Mouse (Mus musculus) lung, postnatal 0 days (tissue): ENCODE results near the gene Gltp. TPM values are rescaled to one million over a fixed set of nuclear protein-coding genes. Genes with fewer than 3 reads are reported as not detected.
A peak's percentile ranks its signal among the peaks of the same experiment; 100 is the strongest.

Source experiments
- ATAC-seq: fragments of 200-750 bp; cut with Nextera tagmentation; 2 replicates; pipeline ENCODE4 v1.8.0; 2017; ENCODE audit warnings: moderate library complexity
- DNase-seq: peaks from one replicate; pipeline ENCODE4 v3.0.0-alpha.2; 2016; ENCODE audit warnings: low spot score
- H3K27ac ChIP-seq: fragments of 300-500 bp; sonication (generic); 2 replicates; pipeline ENCODE4 v1.5.1; 2014; ENCODE audit warnings: antibody characterized with exemption, mild to moderate bottlenecking, low read length, mixed read lengths
- H3K27me3 ChIP-seq: fragments of 300-500 bp; sonication (generic); replicated peaks from 2 replicates; pipeline ENCODE4 v1.6.1; 2014; ENCODE audit warnings: low read length, mixed read lengths; ENCODE audit not compliant: insufficient read depth
- H3K36me3 ChIP-seq: fragments of 300-500 bp; sonication (generic); 2 replicates; pipeline ENCODE4 v1.6.1; 2014; ENCODE audit warnings: low read length, mixed read lengths; ENCODE audit not compliant: insufficient read depth
- H3K4me1 ChIP-seq: fragments of 300-500 bp; sonication (generic); 2 replicates; pipeline ENCODE4 v1.6.1; 2014; ENCODE audit warnings: antibody characterized with exemption, low read depth, low read length, mixed read lengths; ENCODE audit not compliant: insufficient read depth
- H3K4me2 ChIP-seq: fragments of 300-500 bp; sonication (generic); replicated peaks from 2 replicates; pipeline ENCODE4 v1.6.1; 2014; ENCODE audit warnings: low read depth, mild to moderate bottlenecking, low read length, moderate library complexity, mixed read lengths
- H3K4me3 ChIP-seq: fragments of 300-500 bp; sonication (generic); 2 replicates; pipeline ENCODE4 v1.5.1; 2014; ENCODE audit warnings: low read depth, low read length
- H3K9ac ChIP-seq: fragments of 300-500 bp; sonication (generic); replicated peaks from 2 replicates; pipeline ENCODE4 v1.6.1; 2014; ENCODE audit warnings: low read depth, mild to moderate bottlenecking
- H3K9me3 ChIP-seq: fragments of 300-500 bp; sonication (generic); 2 replicates; pipeline ENCODE4 v1.6.1; 2016; ENCODE audit warnings: low read length, mixed read lengths
- CTCF ChIP-seq: IDR thresholded peaks from 2 replicates; pipeline ENCODE4 v1.5.1; 2016; ENCODE audit warnings: antibody characterized with exemption, mild to moderate bottlenecking
- EP300 ChIP-seq: IDR thresholded peaks from 2 replicates; pipeline ENCODE4 v1.6.1; 2016; ENCODE audit warnings: antibody characterized with exemption, mild to moderate bottlenecking, control low read depth
- WGBS: fragments of 180-500 bp; shearing (Covaris S2); extraction: QIAGEN DNeasy Blood & Tissue Kit; methylation state at CpG from one replicate; pipeline ENCODE4 v1.1.7; 2014; 5-methylcytosine and 5-hydroxymethylcytosine counted together
- polyA plus RNA-seq: library from polyadenylated mRNA; unstranded; fragments of >200 nt; fragmentation: Nextera tagmentation; extraction: Ambion mirVana; gene quantifications from 2 replicates; pipeline ENCODE4 v1.2.1, GENCODE M21; 2015

Gene Gltp
- polyA plus RNA-seq, 1 experiment from 2014 or later = 88.2 TPM

DNA sequence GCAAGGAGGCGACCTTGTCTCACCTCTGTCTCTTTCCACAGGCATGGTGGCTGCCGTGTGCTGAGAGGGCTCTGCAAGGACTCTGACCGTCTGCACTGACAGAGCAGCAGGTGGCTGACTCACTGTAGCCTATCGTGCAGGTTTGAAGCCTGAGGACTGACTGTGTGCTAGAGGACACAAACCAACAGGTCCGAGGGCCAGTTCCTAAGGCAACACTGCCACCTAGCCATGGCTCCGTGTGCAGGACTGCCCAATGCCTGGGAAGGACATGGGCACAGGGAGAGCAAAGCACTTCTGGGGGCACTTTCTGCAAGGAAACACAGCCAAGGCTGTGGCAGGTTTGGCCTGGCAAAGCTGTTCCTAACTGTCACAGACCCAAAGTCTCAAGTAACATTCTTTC is 40.7 kb upstream of the Gltp start:
- peak; percentile 35 for TF ChIP-seq CTCF
- TF ChIP-seq EP300 = no peak
- DNase-seq = no peak
- H3K36me3 ChIP-seq = peaks cover 58% of the 10 kb centered on the region
- 75% methylated on average over 6 of the region's 6 CpGs for WGBS
- no peaks in the 10 kb centered on the region for H3K9me3 ChIP-seq
- no peaks in the 10 kb centered on the region for H3K4me1 ChIP-seq
- H3K4me2 ChIP-seq = no peak overlapping the region
- ATAC-seq = no peak
- H3K27ac ChIP-seq = no peak overlapping the region
- no peaks in the 10 kb centered on the region for H3K27me3 ChIP-seq
- no peak overlapping the region for H3K4me3 ChIP-seq
- no peak overlapping the region for H3K9ac ChIP-seq

DNA sequence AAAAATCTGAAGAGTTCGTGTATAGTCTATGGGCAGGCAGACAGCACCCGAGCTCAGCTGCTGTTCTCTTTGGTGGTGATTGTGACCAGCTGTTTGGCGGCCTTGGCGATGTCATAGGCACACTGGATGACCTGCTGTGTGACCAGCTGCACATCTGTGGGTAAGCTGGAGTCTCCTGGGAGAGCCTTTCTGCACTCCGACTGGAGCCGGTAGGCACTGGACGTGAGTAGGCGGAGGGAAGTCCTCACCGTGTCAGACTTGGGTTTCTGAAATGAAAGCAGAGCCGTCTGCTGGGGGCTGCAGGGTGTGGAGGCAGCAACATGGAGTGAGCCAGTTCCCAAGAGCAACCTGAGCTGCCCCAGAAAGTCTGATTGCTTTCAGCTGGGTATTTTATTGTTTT is 39.3 kb upstream of the Gltp start:
- no peak for TF ChIP-seq CTCF
- no peak for TF ChIP-seq EP300

DNA sequence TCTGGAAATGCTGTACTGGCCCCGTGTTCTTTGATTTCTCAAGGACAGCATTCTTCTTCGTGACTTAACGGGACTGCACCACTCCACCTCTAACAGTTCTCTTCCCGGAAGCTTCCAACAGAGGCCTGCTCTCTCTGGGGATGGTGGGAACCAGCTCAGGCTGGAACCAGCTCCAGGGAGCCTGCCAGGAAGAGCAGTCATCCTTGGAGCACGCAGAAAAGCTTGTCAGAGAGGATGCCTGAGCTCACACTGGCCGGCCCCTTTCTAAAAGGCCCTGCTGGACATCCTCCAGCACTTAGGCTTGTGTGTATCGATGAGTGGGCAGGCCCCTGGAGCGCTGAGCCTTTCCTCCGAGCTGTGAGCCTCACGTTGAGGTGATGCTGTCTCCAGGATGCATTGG is 37.4 kb upstream of the Gltp start:
- ATAC-seq (no peak), DNase-seq (no peak)
- 75% methylated on average over 10 of the region's 10 CpGs for WGBS
- Histone ChIP-seq H3K9ac (no peak overlapping the region), H3K9me3 (no peaks in the 10 kb centered on the region), H3K27ac (no peak overlapping the region), H3K27me3 (no peaks in the 10 kb centered on the region), H3K4me2 (no peak overlapping the region), H3K36me3 (peaks cover 40% of the 10 kb centered on the region), H3K4me1 (no peaks in the 10 kb centered on the region), H3K4me3 (no peak overlapping the region)
- no peak for TF ChIP-seq EP300

More for the DNA sequence above, 39.3 kb upstream of the Gltp start:
- Histone ChIP-seq H3K27ac (no peak overlapping the region), H3K4me2 (no peak overlapping the region), H3K4me3 (no peak overlapping the region), H3K27me3 (no peaks in the 10 kb centered on the region), H3K9ac (no peak overlapping the region), H3K36me3 (peaks cover 56% of the 10 kb centered on the region), H3K4me1 (no peaks in the 10 kb centered on the region), H3K9me3 (no peaks in the 10 kb centered on the region)
- DNase-seq (peak; percentile 16), ATAC-seq (no peak)
- 66% methylated on average over 10 of the region's 10 CpGs for WGBS

DNA sequence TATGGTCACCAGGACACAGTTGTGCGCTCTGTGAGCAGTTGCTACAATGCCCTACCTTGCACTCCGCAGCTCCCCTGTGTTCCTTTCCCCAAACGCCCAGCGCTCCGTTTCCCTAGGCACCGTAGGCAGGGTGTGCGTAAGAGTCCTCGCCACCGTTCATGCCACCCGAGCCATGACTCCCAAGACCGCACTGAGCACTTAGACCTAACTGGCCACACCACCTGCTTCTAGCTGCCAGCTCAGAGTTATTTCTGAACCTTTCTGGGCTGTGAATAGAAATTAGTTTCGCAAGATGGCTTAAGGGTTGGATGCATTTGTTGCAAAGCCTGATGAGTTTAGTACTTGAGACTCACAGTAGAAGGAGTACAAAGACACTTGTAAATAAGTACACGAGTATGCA is 32.1 kb upstream of the Gltp start:
- Histone ChIP-seq H3K4me1 (no peaks in the 10 kb centered on the region), H3K9ac (no peak overlapping the region), H3K4me2 (no peak overlapping the region), H3K27ac (no peak overlapping the region), H3K27me3 (no peaks in the 10 kb centered on the region), H3K9me3 (no peaks in the 10 kb centered on the region), H3K4me3 (no peak overlapping the region), H3K36me3 (peaks cover 12% of the 10 kb centered on the region)
- ATAC-seq = no peak
- 87% methylated on average over 13 of the region's 13 CpGs for WGBS
- TF ChIP-seq CTCF (no peak), EP300 (no peak)
- no peak for DNase-seq

DNA sequence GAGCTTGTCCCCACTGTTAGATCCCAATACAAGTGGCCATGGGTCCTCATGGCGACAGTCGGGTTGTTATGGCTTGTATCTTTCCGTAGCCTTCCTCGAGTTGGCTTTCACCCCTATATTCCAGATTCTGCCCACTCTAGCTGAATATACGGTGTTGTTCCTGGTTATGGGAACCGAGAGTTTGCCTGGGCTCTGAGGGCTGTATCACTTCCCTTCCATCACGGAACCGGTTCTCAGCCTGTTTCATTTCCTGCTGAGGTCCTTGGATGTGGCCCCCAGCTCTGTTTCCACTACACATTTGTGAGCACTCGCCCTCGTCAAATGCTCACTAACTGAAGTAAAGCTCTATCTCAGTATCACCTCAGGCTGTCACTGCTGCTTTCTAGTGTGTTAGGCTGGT is 31.2 kb upstream of the Gltp start:
- H3K27me3 ChIP-seq = no peaks in the 10 kb centered on the region
- no peak overlapping the region for H3K9ac ChIP-seq
- H3K36me3 ChIP-seq = peaks cover 14% of the 10 kb centered on the region
- H3K4me1 ChIP-seq = no peaks in the 10 kb centered on the region
- ATAC-seq = no peak
- H3K4me2 ChIP-seq = no peak overlapping the region
- DNase-seq = no peak
- 84% methylated on average over 10 of the region's 10 CpGs for whole genome bisulfite sequencing
- no peak overlapping the region for H3K4me3 ChIP-seq
- TF ChIP-seq EP300 (no peak), CTCF (no peak)
- H3K9me3 ChIP-seq = no peaks in the 10 kb centered on the region
- H3K27ac ChIP-seq = no peak overlapping the region

DNA sequence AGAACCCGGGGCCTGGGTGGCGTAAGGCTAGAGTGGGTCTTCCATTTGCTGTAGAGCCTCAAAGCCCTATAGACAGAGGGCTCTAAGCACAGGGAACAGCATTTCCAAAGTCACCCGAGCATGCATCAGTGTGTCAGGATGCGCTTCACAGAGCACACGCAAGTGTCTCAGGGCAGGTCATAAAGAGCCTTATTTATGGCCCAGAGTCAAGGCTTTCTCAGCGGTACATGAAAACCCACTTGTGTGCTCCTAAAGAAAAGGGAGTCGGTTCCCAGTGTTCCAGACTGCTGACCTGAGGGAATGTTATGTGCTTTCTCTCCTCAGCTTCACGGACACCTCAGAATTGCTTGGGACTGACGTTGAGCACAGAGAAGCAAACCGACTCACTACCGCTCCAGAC is 30.0 kb upstream of the Gltp start:
- no peak overlapping the region for H3K4me3 ChIP-seq
- DNase-seq (no peak), ATAC-seq (no peak)
- no peaks in the 10 kb centered on the region for H3K9me3 ChIP-seq
- 92% methylated on average over 11 of the region's 11 CpGs for WGBS
- H3K36me3 ChIP-seq = peaks cover 14% of the 10 kb centered on the region
- no peak for TF ChIP-seq CTCF
- no peak for TF ChIP-seq EP300
- no peak overlapping the region for H3K4me2 ChIP-seq
- no peak overlapping the region for H3K9ac ChIP-seq
- H3K27me3 ChIP-seq = no peaks in the 10 kb centered on the region
- H3K27ac ChIP-seq = no peak overlapping the region
- no peaks in the 10 kb centered on the region for H3K4me1 ChIP-seq

DNA sequence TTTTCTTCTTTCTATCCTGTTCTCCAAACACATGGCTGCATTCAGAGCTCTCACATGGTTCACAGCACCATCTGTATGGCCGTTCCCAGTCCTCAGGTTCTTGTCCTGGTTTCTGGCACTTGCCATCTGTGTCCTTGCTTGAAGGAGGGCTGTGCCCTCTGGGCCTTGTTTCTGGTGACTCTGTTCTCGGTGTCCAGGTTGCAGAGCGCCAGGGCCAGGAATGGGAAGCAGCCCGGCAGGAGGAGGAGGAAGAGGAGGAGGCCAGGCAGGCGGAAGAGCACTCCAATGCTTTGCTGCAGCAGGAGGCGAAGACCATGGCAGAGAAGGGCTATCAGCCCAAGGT is 29.1 kb upstream of the Gltp start:
- Histone ChIP-seq H3K4me1 (no peaks in the 10 kb centered on the region), H3K4me3 (no peak overlapping the region), H3K27me3 (no peaks in the 10 kb centered on the region), H3K4me2 (no peak overlapping the region), H3K9me3 (no peaks in the 10 kb centered on the region), H3K36me3 (peaks cover 14% of the 10 kb centered on the region), H3K27ac (no peak overlapping the region), H3K9ac (no peak overlapping the region)
- DNase-seq = no peak
- WGBS = 94% methylated on average over 6 of the region's 6 CpGs
- ATAC-seq = no peak
- TF ChIP-seq CTCF = no peak
- no peak for TF ChIP-seq EP300
